Mouse (Mus musculus): Measurements from ENCODE around the gene Dync1i1.

The Dync1i1 gene

GRCm38 (mm10) chr6:5858901-5859598 is 133.6 kb downstream of the Dync1i1 start:
- DNase-seq = no peak

DNA sequence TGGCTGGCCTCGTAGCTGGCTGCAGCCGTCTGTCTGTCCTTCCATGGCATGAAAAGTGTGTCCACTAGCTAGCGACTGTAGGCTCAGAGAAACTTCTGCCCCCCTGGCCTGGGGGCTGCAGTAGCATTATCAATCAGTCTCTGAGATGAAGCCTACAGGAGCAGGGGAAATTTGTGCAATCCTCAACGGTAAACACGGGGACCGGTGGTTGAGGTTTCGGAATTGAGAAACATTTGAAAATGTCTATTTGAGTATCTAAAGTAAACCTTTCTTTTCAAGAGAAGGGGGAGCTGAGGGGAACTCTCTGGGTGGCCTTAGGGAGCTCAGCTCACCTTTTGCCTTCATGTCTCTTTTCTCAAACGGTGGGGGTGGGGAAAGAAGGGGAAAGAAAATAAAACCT is 134.2 kb downstream of the Dync1i1 start:
- DNase-seq = no peak

GRCm38 (mm10) chr6:5866091-5866490 is 140.7 kb downstream of the Dync1i1 start:
- no peak for DNase-seq

- no peak for DNase-seq
Measured at GRCm38 (mm10) chr6:5867221-5867620, 141.8 kb downstream of the Dync1i1 start.

- DNase-seq = no peak
Measured at GRCm38 (mm10) chr6:5871060-5871459, 145.6 kb downstream of the Dync1i1 start.

DNA sequence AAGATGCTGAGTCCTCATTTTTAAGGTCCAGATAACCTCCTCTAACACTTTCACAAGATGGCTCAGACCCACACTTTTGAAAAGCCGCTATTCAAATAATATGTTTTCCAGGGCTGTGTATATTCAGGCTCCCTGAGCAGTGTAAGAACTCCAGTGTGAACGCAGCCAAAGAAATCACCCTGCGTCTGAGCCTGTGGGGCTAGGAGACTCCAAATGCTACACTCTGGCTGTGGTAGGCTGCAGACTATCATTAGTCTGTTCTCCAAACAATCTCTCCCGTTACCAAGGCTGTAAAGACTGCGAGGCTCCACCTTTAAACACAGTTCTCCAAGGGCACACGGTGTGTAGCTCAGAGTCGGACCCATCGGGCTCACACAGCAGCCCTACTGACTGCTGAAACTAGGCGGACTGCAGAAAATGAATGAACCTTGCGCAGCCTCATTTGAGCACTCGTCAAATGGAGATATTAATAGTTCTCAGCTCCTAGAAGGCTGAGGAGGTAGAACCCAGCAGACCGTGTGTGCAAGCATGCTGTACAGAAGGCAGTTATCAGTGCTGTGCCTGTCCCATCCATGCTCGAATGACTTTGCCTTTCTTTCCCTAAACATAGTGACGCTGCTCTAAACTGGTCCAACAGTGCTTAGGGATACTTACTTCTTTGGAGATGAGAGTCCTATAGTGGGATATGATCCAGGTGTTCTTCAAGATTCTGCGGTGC is 146.3 kb downstream of the Dync1i1 start:
- no peak for DNase-seq

- DNase-seq = peak; percentile 64
Measured at GRCm38 (mm10) chr6:5889341-5889740, 163.9 kb downstream of the Dync1i1 start.

- DNase-seq = no peak
Measured at GRCm38 (mm10) chr6:5911295-5911694, 185.9 kb downstream of the Dync1i1 start.

GRCm38 (mm10) chr6:5915028-5915427 is 189.6 kb downstream of the Dync1i1 start:
- DNase-seq = peak; percentile 75

- no peak for DNase-seq
Measured at GRCm38 (mm10) chr6:5920670-5921069, 195.2 kb downstream of the Dync1i1 start.

DNA sequence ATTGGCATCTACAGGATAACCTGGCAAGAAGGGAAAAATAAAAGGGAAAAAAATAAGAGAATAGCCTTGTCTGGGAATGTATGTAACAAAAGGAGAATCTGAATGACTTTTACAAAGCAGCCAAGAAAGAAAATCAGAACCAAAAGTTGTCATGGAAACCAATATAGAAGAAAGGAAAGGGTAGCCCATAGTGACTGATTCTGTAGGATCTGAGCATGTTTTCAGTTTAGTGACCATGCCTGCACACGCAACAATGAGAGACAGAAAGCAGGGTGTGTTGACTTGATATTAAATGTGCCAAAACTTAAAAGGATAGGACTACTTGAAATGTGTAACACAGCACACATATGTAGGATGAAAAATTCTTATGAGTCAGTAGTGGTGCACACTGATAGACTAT is 197.2 kb downstream of the Dync1i1 start:
- DNase-seq = no peak

DNA sequence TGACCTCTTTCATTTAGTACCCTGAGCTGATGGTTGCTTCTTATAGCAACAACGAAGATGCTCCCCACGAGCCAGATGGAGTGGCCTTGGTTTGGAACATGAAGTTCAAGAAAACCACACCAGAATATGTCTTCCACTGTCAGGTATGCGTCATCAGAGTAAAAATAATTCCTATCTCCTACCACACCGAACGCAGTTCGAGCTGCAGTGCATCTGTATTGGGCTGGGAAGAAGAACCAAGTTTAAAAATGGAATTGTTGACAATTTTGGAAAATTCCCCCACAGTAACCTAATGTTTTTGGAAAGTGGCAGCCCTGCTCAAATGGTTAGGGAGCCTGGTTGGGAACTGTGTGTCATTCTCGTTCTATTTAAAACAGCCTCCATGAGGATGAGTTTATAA is 197.7 kb downstream of the Dync1i1 start:
- DNase-seq = no peak

- DNase-seq = no peak
Measured at GRCm38 (mm10) chr6:5930140-5930539, 204.7 kb downstream of the Dync1i1 start.

- DNase-seq = no peak
Measured at GRCm38 (mm10) chr6:5935587-5936353, 210.3 kb downstream of the Dync1i1 start.

- no peak for DNase-seq
Measured at GRCm38 (mm10) chr6:5949812-5950392, 224.5 kb downstream of the Dync1i1 start.

- DNase-seq = no peak
Measured at GRCm38 (mm10) chr6:5956316-5956913, 231.0 kb downstream of the Dync1i1 start.

DNA sequence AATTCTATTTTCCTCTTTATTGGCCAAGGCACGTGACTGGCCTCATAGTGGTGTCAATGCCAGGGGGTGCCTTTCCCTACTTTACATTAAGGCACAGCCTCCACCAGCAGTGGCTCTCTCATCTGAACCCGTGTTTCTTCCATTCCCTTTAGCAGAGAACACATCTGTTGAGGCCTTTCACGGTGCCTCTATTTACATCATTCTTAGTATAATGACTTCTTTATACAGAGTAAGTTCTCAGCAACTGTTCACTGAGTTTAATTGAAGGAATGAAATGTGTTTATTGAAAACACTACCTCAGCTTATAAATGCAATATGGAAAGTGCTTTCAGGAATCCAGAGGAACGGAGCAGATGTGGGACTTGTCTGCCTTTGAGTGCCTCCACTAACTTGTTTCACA is 235.3 kb downstream of the Dync1i1 start:
- DNase-seq = no peak

DNA sequence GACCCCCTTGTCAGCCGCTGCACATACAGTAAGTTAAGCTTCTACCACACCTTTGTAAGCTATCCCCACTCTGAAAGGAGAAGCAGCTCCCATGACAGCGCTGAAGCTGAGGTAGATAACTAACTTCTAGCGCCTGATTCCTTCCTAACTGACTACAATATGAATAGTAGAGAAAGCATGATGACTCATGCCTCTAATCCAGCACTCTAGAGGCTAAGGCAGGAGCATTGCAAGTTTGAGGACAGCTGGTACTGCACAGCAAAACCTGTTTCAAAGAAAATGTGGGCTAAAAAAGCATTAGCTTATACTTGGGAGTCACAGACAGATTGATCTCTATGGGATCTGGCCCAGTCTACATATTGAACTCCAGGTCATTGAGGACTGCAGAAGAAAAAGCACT is 236.5 kb downstream of the Dync1i1 start:
- DNase-seq = no peak

- DNase-seq = no peak
Measured at GRCm38 (mm10) chr6:5966376-5966775, 240.9 kb downstream of the Dync1i1 start.

DNA sequence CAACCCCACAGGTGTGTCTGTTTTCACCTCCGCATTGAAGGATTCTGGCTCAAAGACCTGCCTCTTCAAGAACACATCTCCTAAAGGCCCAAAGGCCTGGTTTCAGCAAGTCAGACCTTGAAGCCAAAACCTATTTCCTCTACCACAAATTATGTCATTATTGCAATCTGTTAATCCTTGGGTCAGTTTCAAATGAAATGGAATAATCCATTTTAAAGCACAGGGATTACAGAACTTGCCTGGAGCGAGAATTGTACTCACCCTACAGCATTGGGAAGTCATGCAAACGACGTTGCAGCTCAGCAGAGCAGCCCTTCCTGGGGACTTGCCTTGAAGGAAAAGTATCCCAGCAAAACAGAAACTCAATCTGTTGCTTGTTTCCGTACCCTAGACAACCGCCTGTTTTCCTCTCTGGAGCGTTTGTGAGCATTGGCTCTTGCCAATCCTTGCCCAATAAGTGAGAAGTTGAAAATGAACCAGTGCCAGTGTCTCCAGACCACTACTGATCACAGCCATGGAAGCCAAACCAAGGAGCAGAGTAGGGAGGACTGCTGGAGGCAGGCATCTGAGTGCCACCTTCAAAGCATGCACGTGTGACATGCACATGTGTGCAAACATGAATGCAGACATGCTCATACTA is 241.5 kb downstream of the Dync1i1 start:
- no peak for DNase-seq

DNA sequence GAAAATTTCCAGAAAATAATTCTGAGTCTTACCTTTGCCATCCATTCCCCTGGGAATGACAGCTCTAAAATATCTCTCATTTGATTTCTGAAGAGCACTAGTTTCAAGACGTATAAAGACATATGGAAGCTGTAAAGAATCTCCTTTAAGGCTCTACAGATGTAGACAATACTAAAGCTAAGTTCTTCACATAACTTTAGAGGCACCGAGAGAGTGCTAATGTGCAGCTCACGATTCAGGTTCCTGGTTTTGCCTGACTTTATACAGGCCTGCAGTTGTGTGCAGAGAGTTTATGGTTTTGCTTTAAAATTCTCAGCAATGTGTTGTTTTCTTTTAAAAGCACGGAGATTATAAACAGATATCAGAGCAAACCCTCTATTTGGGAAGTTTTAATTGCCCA is 242.1 kb downstream of the Dync1i1 start:
- no peak for DNase-seq

GRCm38 (mm10) chr6:5969613-5970012 is 244.2 kb downstream of the Dync1i1 start:
- no peak for DNase-seq

DNA sequence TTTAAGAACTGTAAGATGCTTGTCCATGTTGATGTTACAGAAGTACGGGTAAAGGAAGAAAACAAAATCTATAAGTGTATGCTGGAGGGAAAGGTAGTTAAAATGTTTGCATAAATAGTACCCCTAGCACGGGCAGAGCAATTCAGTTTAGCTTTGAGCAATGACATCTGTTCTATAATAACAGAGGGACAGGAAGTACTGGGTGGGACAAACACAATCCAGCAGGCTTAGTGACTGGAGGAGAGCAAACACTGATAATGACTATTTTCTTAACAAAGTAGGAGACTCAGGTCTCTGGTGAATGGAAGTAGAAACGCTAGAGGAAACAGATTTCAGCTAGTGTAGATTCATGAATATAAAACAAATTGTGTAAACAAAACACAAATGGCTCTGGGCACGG is 250.8 kb downstream of the Dync1i1 start:
- no peak for DNase-seq
